In the genomic region with DNA sequence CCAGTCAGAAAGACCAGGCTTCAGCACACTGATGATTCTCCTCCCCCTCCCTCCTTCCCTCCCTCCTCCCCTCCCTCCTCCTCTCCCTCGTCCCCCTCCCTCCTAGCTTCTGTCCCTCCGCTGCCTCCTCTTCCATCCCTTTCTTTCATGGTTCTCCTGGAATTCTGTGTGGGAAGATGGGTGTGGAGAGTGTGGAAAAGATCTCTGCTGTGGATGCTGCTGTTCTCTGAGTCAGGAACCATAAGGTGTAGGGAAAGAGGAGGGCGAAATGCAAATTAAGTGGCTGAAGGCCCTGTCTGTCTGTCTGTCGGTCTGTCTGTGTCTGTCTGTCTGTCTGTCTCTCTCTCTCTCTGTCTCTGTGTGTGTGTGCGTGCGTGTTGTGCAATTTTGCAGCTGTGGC, we compare ENCODE assay signal across 14 mouse cellular contexts. TPM values are rescaled to one million over a fixed set of nuclear protein-coding genes. Genes with fewer than 3 reads are reported as not detected.
"Had no signal": no experiment of that assay in that cellular context is flagged by ENCODE, and none has a peak within 500 bp of the region (broad histone marks: within the 10 kb centered on the region; RNA-seq: fewer than 3 reads in every experiment).

No protein-coding gene starts in this region.

- H3K9ac ChIP-seq: kidney, embryonic 15.5 days; midbrain, embryonic 15.5 days; neural tube, embryonic 12.5 days had no signal

- H3K27me3 ChIP-seq: limb, embryonic 12.5 days; neural tube, embryonic 12.5 days had no signal

- H3K4me2 ChIP-seq: kidney, embryonic 15.5 days; limb, embryonic 12.5 days; midbrain, embryonic 15.5 days; neural tube, embryonic 12.5 days had no signal

- H3K4me3 ChIP-seq: kidney, embryonic 15.5 days; limb, embryonic 12.5 days; midbrain, embryonic 15.5 days; neural tube, embryonic 12.5 days had no signal

- H3K4me1 ChIP-seq: midbrain, embryonic 15.5 days had no signal

- H3K9me3 ChIP-seq: kidney, embryonic 15.5 days; limb, embryonic 12.5 days; midbrain, embryonic 15.5 days; neural tube, embryonic 12.5 days had no signal

- H3K36me3 ChIP-seq: kidney, embryonic 15.5 days; limb, embryonic 12.5 days; midbrain, embryonic 15.5 days; neural tube, embryonic 12.5 days had no signal

- ATAC-seq: lung, postnatal 0 days had no signal

- H3K27ac ChIP-seq: kidney, embryonic 15.5 days; limb, embryonic 12.5 days; midbrain, embryonic 15.5 days; neural tube, embryonic 12.5 days had no signal

- DNase-seq: kidney, adult 2 months; kidney, postnatal 25 days; lung, adult 2 months; lung, postnatal 36 days; thymus, postnatal 36 days had no signal

RNA-seq across cellular contexts. Expression of a gene that starts 10.5 kb away (rescaled TPM):
- total RNA-seq: liver, adult 2 months; megakaryocyte progenitor cell, adult 5-6 weeks; monocyte, adult 5-6 weeks; neutrophil, adult 5-6 weeks had no signal
- polyA plus RNA-seq: liver, adult 2 months had no signal

RNA-seq across cellular contexts. Expression of a gene that starts 23.9 kb away (rescaled TPM):
- total RNA-seq: megakaryocyte progenitor cell, adult 5-6 weeks; monocyte, adult 5-6 weeks; neutrophil, adult 5-6 weeks had no signal
